Mouse (Mus musculus) mouse embryonic stem cell (cell line): Measurements from ENCODE around the gene Slc30a9.

Source experiments
- in situ Hi-C, 2 experiments: fragments of 300-500 bp; cut with MboI; formaldehyde crosslinking; loops; 1 replicate in 1 of 2; 3 replicates in 1 of 2; pipeline ENCODE4 v1.14.3; 2019 to 2020; ENCODE audit warnings: low sequenced_read_pairs in 2 of 2, low pct_unique_long_range_greater_than_20kb in 1 of 2, mixed read lengths in 1 of 2; ENCODE audit not compliant: unreplicated experiment in 1 of 2

Gene Slc30a9

GRCm38 (mm10) chr5:67306698-67307521 lies at the start of gene Slc30a9:
Gene Slc30a9 (plus strand): TSS chr5:67306955.
- in situ Hi-C loops, result no loop called here

GRCm38 (mm10) chr5:67258473-67258872 lies 48.3 kb upstream of the Slc30a9 start:
- in situ Hi-C loops, result no loop called here

- in situ Hi-C loops, result no loop called here
Observed at GRCm38 (mm10) chr5:67260159-67260530, 46.6 kb upstream of the Slc30a9 start.

GRCm38 (mm10) chr5:67260531-67261371 lies 46.0 kb upstream of the Slc30a9 start, which contains the start of gene Tmem33:
Gene Tmem33 (plus strand): TSS chr5:67260565.
- in situ Hi-C loops, result no loop called here

- in situ Hi-C loops, result no loop called here
Observed at GRCm38 (mm10) chr5:67262964-67263363, 43.8 kb upstream of the Slc30a9 start.

- in situ Hi-C loops, result no loop called here
Observed at GRCm38 (mm10) chr5:67266106-67266505, 40.6 kb upstream of the Slc30a9 start.

GRCm38 (mm10) chr5:67269309-67269708 lies 37.4 kb upstream of the Slc30a9 start:
- in situ Hi-C loops, result no loop called here

GRCm38 (mm10) chr5:67279407-67279806 lies 27.3 kb upstream of the Slc30a9 start:
- in situ Hi-C loops, result no loop called here

GRCm38 (mm10) chr5:67279840-67280239 lies 26.9 kb upstream of the Slc30a9 start:
- in situ Hi-C loops, result no loop called here

- in situ Hi-C loops, result no loop called here
Observed at GRCm38 (mm10) chr5:67280400-67280799, 26.4 kb upstream of the Slc30a9 start.

- in situ Hi-C loops, result no loop called here
Observed at GRCm38 (mm10) chr5:67295029-67295428, 11.7 kb upstream of the Slc30a9 start.

- in situ Hi-C loops, result no loop called here
Observed at GRCm38 (mm10) chr5:67295682-67296081, 11.1 kb upstream of the Slc30a9 start.

GRCm38 (mm10) chr5:67296171-67296570 lies 10.6 kb upstream of the Slc30a9 start:
- in situ Hi-C loops, result no loop called here

GRCm38 (mm10) chr5:67297026-67297813 lies 9.5 kb upstream of the Slc30a9 start:
- in situ Hi-C loops, result no loop called here

- in situ Hi-C loops, result no loop called here
Observed at GRCm38 (mm10) chr5:67299847-67300412, 6.8 kb upstream of the Slc30a9 start.

- in situ Hi-C loops, result no loop called here
Observed at GRCm38 (mm10) chr5:67300926-67301597, 5.7 kb upstream of the Slc30a9 start.

- in situ Hi-C loops, result no loop called here
Observed at GRCm38 (mm10) chr5:67301722-67302331, 4.9 kb upstream of the Slc30a9 start.

GRCm38 (mm10) chr5:67303816-67304215 lies 2.9 kb upstream of the Slc30a9 start:
- in situ Hi-C loops, result no loop called here
